Mouse (Mus musculus): ENCODE results near the gene 3110001I22Rik. TPM values are rescaled to one million over a fixed set of nuclear protein-coding genes. Genes with fewer than 3 reads are reported as not detected.
"Not testable (repeated sequence)": the region's sequence is repeated elsewhere in the genome, so short reads cannot be mapped to it uniquely, and the experiment has no call there.

The 3110001I22Rik gene
- polyA plus RNA-seq, 1 experiment, result 3.8 TPM

GRCm38 (mm10) chr16:13668402-13669108 is 3.2 kb upstream of the 3110001I22Rik start:
- H3K4me3 ChIP-seq (ENCODE audit: insufficient read depth, low read length), result no peak overlapping the region
- no peak overlapping the region for H3K27ac ChIP-seq (ENCODE audit: insufficient read depth, low read length)
- TF ChIP-seq POLR2A (IDR thresholded peaks at IDR 0.05; ENCODE audit: low read depth, low read length), result no peak
- TF ChIP-seq CTCF (IDR thresholded peaks at IDR 0.05; ENCODE audit: borderline replicate concordance, insufficient read depth, low read length), result no peak
- no peaks in the 10 kb centered on the region for H3K4me1 ChIP-seq (ENCODE audit: control insufficient read depth, insufficient read depth, low read length)

GRCm38 (mm10) chr16:13669282-13669681 is 2.4 kb upstream of the 3110001I22Rik start:
- Histone ChIP-seq H3K27ac (ENCODE audit: insufficient read depth, low read length) (no peak overlapping the region), H3K4me3 (ENCODE audit: insufficient read depth, low read length) (no peak overlapping the region), H3K4me1 (ENCODE audit: control insufficient read depth, insufficient read depth, low read length) (no peaks in the 10 kb centered on the region)
- TF ChIP-seq CTCF (IDR thresholded peaks at IDR 0.05; ENCODE audit: borderline replicate concordance, insufficient read depth, low read length) (no peak), POLR2A (IDR thresholded peaks at IDR 0.05; ENCODE audit: low read depth, low read length) (no peak)

GRCm38 (mm10) chr16:13670896-13671295 is 833 bp upstream of the 3110001I22Rik start:
- not testable (repeated sequence) for H3K4me3 ChIP-seq (ENCODE audit: insufficient read depth, low read length); H3K4me1 ChIP-seq (ENCODE audit: control insufficient read depth, insufficient read depth, low read length); H3K27ac ChIP-seq (ENCODE audit: insufficient read depth, low read length)

GRCm38 (mm10) chr16:13672386-13672898 is 713 bp downstream of the 3110001I22Rik start:
- H3K27ac ChIP-seq (ENCODE audit: insufficient read depth, low read length), result peak overlapping the region; percentile 10; the same call in 1 of the 2 replicates
- TF ChIP-seq POLR2A (IDR thresholded peaks at IDR 0.05; ENCODE audit: low read depth, low read length) (peak; percentile 65), CTCF (IDR thresholded peaks at IDR 0.05; ENCODE audit: borderline replicate concordance, insufficient read depth, low read length) (no peak)
- H3K4me3 ChIP-seq (ENCODE audit: insufficient read depth, low read length), result peak overlapping the region; percentile 99

GRCm38 (mm10) chr16:13673114-13673513 is 1.4 kb downstream of the 3110001I22Rik start:
- H3K27ac ChIP-seq (ENCODE audit: insufficient read depth, low read length), result no peak overlapping the region
- TF ChIP-seq CTCF (IDR thresholded peaks at IDR 0.05; ENCODE audit: borderline replicate concordance, insufficient read depth, low read length), result no peak
- TF ChIP-seq POLR2A (IDR thresholded peaks at IDR 0.05; ENCODE audit: low read depth, low read length), result no peak
- H3K4me1 ChIP-seq (ENCODE audit: control insufficient read depth, insufficient read depth, low read length), result no peaks in the 10 kb centered on the region
- no peak overlapping the region for H3K4me3 ChIP-seq (ENCODE audit: insufficient read depth, low read length)

More at GRCm38 (mm10) chr16:13672386-13672898, 713 bp downstream of the 3110001I22Rik start:
- no peaks in the 10 kb centered on the region for H3K4me1 ChIP-seq (ENCODE audit: control insufficient read depth, insufficient read depth, low read length)

- Histone ChIP-seq H3K4me1 (ENCODE audit: control insufficient read depth, insufficient read depth, low read length) (no peaks in the 10 kb centered on the region), H3K27ac (ENCODE audit: insufficient read depth, low read length) (no peak overlapping the region), H3K4me3 (ENCODE audit: insufficient read depth, low read length) (no peak overlapping the region)
- TF ChIP-seq CTCF (IDR thresholded peaks at IDR 0.05; ENCODE audit: borderline replicate concordance, insufficient read depth, low read length) (no peak), POLR2A (IDR thresholded peaks at IDR 0.05; ENCODE audit: low read depth, low read length) (no peak)
Observed at GRCm38 (mm10) chr16:13674511-13674910, 2.8 kb downstream of the 3110001I22Rik start.

GRCm38 (mm10) chr16:13678601-13679319 is 7.0 kb downstream of the 3110001I22Rik start:
- no peak overlapping the region for H3K4me3 ChIP-seq (ENCODE audit: insufficient read depth, low read length)
- TF ChIP-seq CTCF (IDR thresholded peaks at IDR 0.05; ENCODE audit: borderline replicate concordance, insufficient read depth, low read length) (no peak), POLR2A (IDR thresholded peaks at IDR 0.05; ENCODE audit: low read depth, low read length) (no peak)
- no peak overlapping the region for H3K27ac ChIP-seq (ENCODE audit: insufficient read depth, low read length)
- no peaks in the 10 kb centered on the region for H3K4me1 ChIP-seq (ENCODE audit: control insufficient read depth, insufficient read depth, low read length)

- no peaks in the 10 kb centered on the region for H3K4me1 ChIP-seq (ENCODE audit: control insufficient read depth, insufficient read depth, low read length)
- no peak overlapping the region for H3K4me3 ChIP-seq (ENCODE audit: insufficient read depth, low read length)
- no peak overlapping the region for H3K27ac ChIP-seq (ENCODE audit: insufficient read depth, low read length)
- no peak; the same call in 1 of the 2 replicates for TF ChIP-seq CTCF (IDR thresholded peaks at IDR 0.05; ENCODE audit: borderline replicate concordance, insufficient read depth, low read length)
- no peak for TF ChIP-seq POLR2A (IDR thresholded peaks at IDR 0.05; ENCODE audit: low read depth, low read length)
Observed at GRCm38 (mm10) chr16:13698998-13699397, 27.3 kb downstream of the 3110001I22Rik start.

- no peak overlapping the region for H3K27ac ChIP-seq (ENCODE audit: insufficient read depth, low read length)
- no peak for TF ChIP-seq POLR2A (IDR thresholded peaks at IDR 0.05; ENCODE audit: low read depth, low read length)
- TF ChIP-seq CTCF (IDR thresholded peaks at IDR 0.05; ENCODE audit: borderline replicate concordance, insufficient read depth, low read length), result no peak
Observed at GRCm38 (mm10) chr16:13702184-13702583, 30.5 kb downstream of the 3110001I22Rik start.

GRCm38 (mm10) chr16:13704676-13705075 is 32.9 kb downstream of the 3110001I22Rik start:
- H3K4me1 ChIP-seq (ENCODE audit: control insufficient read depth, insufficient read depth, low read length), result no peaks in the 10 kb centered on the region
- TF ChIP-seq POLR2A (IDR thresholded peaks at IDR 0.05; ENCODE audit: low read depth, low read length) (no peak), CTCF (IDR thresholded peaks at IDR 0.05; ENCODE audit: borderline replicate concordance, insufficient read depth, low read length) (no peak)
- H3K27ac ChIP-seq (ENCODE audit: insufficient read depth, low read length), result no peak overlapping the region
- H3K4me3 ChIP-seq (ENCODE audit: insufficient read depth, low read length), result no peak overlapping the region

More at GRCm38 (mm10) chr16:13702184-13702583, 30.5 kb downstream of the 3110001I22Rik start:
- no peaks in the 10 kb centered on the region for H3K4me1 ChIP-seq (ENCODE audit: control insufficient read depth, insufficient read depth, low read length)
- no peak overlapping the region for H3K4me3 ChIP-seq (ENCODE audit: insufficient read depth, low read length)
